Mouse (Mus musculus): Measurements from ENCODE around the gene Apold1.

The Apold1 gene

DNA sequence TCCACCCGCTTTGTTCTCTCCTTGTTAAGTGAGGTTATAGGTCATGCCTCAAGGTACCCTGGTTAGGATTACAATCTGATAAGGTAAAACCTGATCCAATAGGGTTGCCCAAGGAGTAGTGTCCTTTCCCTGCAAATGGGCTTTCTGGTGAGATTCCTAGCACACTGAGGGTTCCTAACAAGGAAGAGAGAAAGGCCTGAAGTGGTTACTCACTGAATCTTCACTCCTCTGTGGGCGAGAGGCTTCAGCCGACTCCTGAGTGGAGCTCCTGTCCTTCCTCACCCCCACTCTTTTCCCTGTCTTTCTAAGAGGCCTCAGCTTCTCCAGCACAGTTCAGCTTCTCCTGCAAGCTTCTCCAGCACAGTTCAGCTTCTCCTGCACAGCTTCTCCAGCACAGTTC lies 17.3 kb downstream of the Apold1 start:
- POLR2A ChIA-PET = interaction anchor here in 3 of 4 experiments (0.5 to 1.8 kb wide), 9 partner anchors 15 to 431 kb away, joined by 3 to 9 read pairs (median 3); partner anchors contain the start of gene Apold1 (in 1 of the 3)
- CTCF ChIA-PET = interaction anchor here (0.5 to 2.6 kb wide), 6 partner anchors 42 to 149 kb away, joined by 3 to 12 read pairs (median 4); no protein-coding TSS in a partner anchor

DNA sequence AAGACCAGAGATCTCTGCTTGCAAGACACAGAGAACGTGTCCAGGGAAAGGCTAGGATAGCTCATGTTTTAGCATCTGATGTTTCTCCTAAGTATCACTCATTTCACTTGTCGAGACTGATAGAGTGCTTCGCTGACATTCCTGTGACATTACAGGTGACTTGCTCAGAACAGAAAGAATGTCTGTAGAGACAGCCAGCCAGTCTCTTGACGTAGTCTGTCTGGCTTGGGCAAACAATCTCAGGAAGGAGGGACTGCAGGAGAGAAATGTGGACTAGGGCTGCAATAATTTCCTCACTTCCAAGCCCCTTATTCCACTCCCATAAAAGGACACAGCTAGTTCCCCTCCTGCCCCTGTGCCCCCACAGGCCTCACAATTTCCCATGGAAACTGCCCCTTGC lies 18.8 kb downstream of the Apold1 start:
- POLR2A ChIA-PET = interaction anchor here in 3 of 4 experiments (0.5 to 1.8 kb wide), 7 partner anchors 10 to 103 kb away, joined by 3 to 4 read pairs (median 3); partner anchors contain the start of genes Apold1 (in 2 of the 3) and Cdkn1b (in 1 of the 3)
- CTCF ChIA-PET = interaction anchor here in 1 of 4 experiments (1.0 kb wide), 1 partner anchor 12 kb away, joined by 3 read pairs; no protein-coding TSS in a partner anchor

DNA sequence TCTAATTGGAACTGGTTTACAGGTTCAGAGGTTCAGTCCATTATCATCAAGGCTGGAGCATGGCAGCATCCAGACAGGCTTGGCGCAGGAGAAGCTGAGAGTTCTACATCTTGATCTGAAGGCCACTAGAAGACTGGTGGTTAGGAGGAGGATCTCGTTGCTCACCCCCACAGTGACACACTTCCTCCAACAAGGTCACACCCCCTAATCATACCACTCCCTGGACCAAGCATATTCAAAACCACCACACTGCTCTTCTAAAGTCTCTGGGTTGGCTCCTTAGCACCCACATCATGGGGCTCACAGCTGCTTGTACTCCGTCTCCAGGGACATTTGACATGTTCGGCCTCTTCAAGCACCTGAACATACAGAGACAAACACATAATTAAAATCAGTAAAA lies 20.5 kb downstream of the Apold1 start:
- ChIA-PET CTCF (no interaction called here), POLR2A (no interaction called here)

DNA sequence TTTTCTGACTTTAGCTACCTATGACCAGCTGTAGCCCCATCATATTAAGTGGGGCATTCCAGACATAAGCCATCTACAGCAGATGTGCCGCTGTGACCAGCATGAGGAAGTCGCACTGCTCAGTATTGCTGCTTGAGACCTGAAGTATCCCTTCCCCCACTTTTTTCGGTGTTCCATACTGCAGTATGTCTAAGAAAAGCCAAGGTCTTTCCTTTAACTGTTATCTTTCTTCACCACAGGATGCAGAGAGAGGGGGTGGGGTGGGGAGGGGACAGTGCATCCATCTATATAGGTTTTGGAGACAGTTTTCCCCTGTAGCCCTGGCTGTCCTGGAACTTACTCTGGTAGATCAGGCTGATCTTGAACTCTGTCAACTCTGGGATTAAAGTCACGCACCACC lies 24.9 kb downstream of the Apold1 start:
- ChIA-PET CTCF (interaction anchor here in 1 of 4 experiments (1.0 to 1.4 kb wide), 2 partner anchors 9 to 138 kb away, joined by 3 to 5 read pairs; no protein-coding TSS in a partner anchor), POLR2A (no interaction called here)

DNA sequence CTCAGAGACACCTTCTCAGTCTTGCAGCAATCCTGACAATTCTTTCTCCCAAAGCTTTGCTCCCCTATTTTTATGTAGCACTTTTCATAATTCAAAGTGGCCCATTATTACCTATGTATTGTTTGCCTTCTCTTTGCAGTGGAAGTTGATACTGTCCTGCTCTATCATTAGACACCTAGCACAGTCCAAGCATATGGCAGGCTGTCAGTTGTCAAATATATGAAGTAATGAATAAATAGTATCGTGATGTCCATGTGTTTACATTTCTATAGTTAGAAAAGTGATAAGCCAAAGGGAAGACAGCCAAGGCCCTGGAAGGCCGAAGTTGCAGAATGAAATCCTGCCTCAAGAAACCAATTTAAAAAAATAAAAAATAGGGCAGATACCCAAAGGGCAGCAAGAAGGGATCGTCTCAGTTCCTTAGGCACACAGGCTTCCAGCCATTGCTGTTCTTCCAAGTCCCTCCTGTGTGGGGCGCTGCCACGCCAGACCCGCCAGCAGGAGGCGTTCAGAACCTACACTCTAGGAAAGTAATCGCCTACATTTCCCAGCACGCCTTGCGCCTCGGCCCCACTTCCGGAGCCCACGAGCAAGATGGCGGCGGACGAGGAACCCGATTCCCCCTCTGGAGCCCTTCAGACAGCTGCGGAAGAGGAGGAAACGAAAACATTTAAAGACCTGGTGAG lies 29.7 kb downstream of the Apold1 start, which contains the start of gene Ddx47:
Ddx47 (plus strand) TSS at position 565 of the 686 bp plus-strand sequence.
- POLR2A ChIA-PET = interaction anchor here in 3 of 4 experiments (0.6 to 7.1 kb wide), 17 partner anchors 11 to 1480 kb away, joined by 3 to 51 read pairs (median 4); partner anchors contain the start of gene Apold1 (in 1 of the 3)
- CTCF ChIA-PET = interaction anchor here (0.6 to 2.0 kb wide), 15 partner anchors 11 to 386 kb away, joined by 3 to 9 read pairs (median 4); partner anchors contain the start of gene Apold1 (in 1 of the 4)

DNA sequence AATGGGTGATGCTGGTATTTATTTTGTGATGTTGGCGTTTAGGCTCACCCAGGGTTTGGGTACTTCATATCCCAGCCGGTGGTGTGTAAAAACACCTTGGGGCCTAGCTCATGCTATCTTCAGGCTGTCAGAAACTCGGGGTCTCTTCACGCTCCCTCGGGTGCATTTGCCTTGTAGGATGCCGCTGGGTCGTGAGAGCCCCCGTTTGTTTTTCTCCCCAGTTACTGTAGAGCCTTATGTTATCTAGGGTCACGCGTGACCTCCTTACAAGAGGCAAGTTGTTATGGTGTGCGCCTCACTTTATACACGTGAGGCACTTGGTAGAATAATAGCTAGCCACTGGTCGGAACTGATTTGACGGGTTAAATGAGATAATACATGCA lies 30.2 kb downstream of the Apold1 start:
- POLR2A ChIA-PET = interaction anchor here in 2 of 4 experiments (0.6 to 7.1 kb wide), 18 partner anchors 10 to 1479 kb away, joined by 3 to 51 read pairs (median 4); partner anchors contain the start of gene Apold1 (in 1 of the 2)

DNA sequence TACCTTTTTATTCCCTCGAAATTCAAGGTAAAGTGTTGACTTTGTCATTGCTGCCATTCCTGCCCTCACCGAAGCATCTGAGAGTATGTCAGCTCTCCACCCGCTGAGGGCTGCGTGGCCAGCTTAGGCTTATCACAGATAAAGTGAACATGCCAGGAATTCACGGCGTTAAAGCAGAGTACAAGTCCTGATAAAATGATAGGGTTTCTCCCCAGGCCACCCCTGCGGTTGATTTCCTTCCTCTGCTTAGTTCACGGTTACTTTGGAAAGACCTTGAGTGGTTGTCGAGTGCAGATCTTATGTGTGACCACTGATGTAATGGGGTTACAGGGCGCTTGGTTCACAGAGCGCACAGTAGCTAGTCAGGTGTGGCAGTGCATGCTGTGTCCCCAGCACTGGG lies 35.7 kb downstream of the Apold1 start:
- POLR2A ChIA-PET = interaction anchor here in 2 of 4 experiments (0.8 to 7.1 kb wide), 5 partner anchors 9 to 62 kb away, joined by 3 to 51 read pairs (median 4); no protein-coding TSS in a partner anchor
- CTCF ChIA-PET = interaction anchor here in 2 of 4 experiments (0.7 to 1.2 kb wide), 2 partner anchors 9 to 51 kb away, joined by 3 read pairs; no protein-coding TSS in a partner anchor

More for the DNA sequence above, 30.2 kb downstream of the Apold1 start:
- CTCF ChIA-PET = interaction anchor here (0.6 to 2.0 kb wide), 18 partner anchors 10 to 386 kb away, joined by 3 to 9 read pairs (median 3); partner anchors contain the start of gene Apold1 (in 1 of the 4)

DNA sequence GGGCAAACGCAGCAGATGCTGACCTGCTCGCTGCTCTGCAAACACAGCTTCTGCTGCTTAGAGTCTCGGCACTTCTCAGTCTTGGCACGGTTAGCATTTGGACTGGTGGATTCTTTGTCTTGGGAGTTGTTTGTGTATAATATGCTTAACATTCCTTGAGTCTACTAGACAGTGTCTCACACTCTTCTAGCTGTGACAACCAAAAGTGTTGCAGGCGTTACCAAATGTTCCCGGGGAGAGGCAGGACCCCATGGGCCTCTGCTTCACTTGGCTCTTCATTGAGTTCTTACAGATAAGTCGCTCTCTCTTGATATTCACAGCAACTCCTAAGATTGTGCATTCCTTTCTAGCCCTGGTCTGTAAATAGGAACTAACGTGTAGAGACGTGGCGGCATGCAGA lies 38.0 kb downstream of the Apold1 start:
- POLR2A ChIA-PET = interaction anchor here in 1 of 4 experiments (0.6 kb wide), 1 partner anchor 220 kb away, joined by 4 read pairs; no protein-coding TSS in a partner anchor
- CTCF ChIA-PET = interaction anchor here in 2 of 4 experiments (0.6 kb wide), 2 partner anchors 24 to 73 kb away, joined by 3 to 6 read pairs; no protein-coding TSS in a partner anchor

DNA sequence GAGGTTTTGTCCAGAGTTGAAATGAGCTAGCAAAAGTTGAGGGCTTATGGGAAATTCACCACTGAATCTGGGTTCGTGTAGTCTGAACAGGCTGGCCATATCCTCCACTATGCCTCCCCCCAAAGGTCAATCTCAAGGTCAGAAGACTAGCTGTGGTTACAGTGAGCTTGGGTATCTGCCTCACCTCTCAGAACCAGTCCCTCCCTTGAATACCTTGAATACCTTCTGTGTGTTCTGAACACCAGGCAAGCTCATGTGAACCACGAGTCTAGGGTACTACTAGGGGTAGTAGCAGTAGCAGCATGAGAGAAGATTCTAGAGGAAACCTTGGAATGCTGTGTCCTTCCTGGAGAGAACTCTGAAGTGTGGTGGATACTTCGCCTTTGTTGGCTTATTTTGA lies 40.1 kb downstream of the Apold1 start:
- ChIA-PET POLR2A (interaction anchor here (0.6 to 10.1 kb wide), 12 partner anchors 8 to 124 kb away, joined by 3 to 115 read pairs (median 4); partner anchors contain the start of gene Ddx47 (in 1 of the 4)), CTCF (interaction anchor here in 1 of 4 experiments (0.6 to 1.3 kb wide), 3 partner anchors 10 to 123 kb away, joined by 3 to 4 read pairs (median 3); partner anchors contain the start of gene Ddx47)

DNA sequence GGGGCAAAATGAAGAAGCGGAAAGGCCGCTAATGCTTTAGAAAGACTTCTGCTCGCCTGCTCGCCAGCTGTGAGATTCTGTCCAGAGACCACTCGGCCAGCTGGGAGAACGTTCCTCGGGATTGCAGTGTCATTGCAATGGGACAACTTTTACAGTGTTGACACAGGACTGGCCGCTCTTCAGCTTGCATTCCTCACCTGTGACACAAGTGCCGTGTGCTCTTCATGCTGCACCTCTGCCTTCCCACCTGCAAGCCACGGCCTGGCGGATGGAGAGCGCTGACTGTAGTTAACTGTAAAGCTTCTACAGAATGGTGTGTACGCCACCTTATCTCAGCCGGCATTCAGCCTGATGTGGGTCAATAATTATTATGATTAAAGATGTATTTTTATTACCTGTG lies 41.9 kb downstream of the Apold1 start:
- POLR2A ChIA-PET = interaction anchor here in 2 of 4 experiments (0.8 to 10.1 kb wide), 7 partner anchors 9 to 95 kb away, joined by 3 to 115 read pairs (median 6); partner anchors contain the start of gene Ddx47 (in 1 of the 2)

DNA sequence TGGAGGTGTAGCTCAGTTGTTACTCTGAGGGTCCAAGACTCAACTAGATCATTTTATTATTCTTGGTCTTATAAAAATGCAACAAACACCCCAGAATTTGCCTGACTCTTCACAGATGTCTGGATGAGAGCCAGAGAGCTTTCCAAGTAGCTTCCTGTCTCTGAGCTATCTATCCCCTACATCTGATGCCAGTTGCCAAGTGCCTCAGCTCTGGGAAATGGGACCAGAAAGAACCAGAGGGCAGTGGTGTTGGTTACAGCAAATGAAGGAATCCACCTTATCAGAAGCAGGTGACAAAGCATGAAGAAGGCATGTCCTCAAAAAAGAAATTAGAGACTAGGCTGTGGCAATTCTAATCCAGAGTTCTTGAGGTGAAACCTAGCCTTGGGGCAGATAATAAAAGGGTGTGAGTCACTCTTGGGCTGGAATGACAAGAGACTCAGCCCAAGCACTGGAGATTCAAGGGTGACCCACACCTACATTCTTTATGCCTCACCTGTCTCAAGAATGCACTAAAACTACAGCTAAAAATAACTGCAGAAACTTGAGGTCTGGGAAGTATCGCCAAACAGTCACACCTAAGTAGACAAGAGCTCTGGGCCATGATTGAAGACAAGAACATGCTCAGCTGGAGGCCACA lies 43.4 kb downstream of the Apold1 start:
- CTCF ChIA-PET = interaction anchor here in 3 of 4 experiments (0.6 to 3.4 kb wide), 10 partner anchors 13 to 120 kb away, joined by 3 to 33 read pairs (median 6); partner anchors contain the start of gene Ddx47 (in 1 of the 3)
- POLR2A ChIA-PET = interaction anchor here in 3 of 4 experiments (0.6 to 10.1 kb wide), 18 partner anchors 9 to 120 kb away, joined by 3 to 115 read pairs (median 5); partner anchors contain the start of gene Ddx47 (in 2 of the 3)

More for the DNA sequence above, 41.9 kb downstream of the Apold1 start:
- CTCF ChIA-PET = interaction anchor here in 3 of 4 experiments (0.5 to 1.4 kb wide), 4 partner anchors 12 to 121 kb away, joined by 3 to 7 read pairs (median 4); partner anchors contain the start of gene Ddx47 (in 1 of the 3)

DNA sequence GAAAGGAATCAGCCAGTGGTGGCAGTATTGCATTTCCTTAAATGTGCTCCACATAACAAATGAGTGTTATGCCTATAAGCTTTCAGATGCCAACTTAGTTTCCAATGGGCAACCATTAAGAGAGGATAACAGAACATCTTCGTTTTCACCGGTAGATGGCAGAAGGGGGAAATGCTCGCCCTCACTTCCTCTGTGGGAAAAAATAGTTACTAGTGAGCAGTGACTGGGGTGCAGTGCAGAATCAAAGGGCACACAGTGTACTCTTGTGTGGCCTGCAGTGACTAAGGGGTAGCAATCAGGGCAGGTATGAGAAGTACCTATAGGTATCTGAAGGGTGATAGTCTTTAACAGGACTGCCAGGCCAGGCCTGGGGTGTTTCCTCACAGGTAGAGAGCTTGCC lies 44.7 kb downstream of the Apold1 start:
- ChIA-PET POLR2A (interaction anchor here in 3 of 4 experiments (0.6 to 10.1 kb wide), 19 partner anchors 12 to 467 kb away, joined by 3 to 115 read pairs (median 4); partner anchors contain the start of gene Ddx47 (in 2 of the 3)), CTCF (interaction anchor here (0.6 to 3.4 kb wide), 27 partner anchors 9 to 160 kb away, joined by 3 to 33 read pairs (median 4); partner anchors contain the start of gene Ddx47 (in 2 of the 4))

DNA sequence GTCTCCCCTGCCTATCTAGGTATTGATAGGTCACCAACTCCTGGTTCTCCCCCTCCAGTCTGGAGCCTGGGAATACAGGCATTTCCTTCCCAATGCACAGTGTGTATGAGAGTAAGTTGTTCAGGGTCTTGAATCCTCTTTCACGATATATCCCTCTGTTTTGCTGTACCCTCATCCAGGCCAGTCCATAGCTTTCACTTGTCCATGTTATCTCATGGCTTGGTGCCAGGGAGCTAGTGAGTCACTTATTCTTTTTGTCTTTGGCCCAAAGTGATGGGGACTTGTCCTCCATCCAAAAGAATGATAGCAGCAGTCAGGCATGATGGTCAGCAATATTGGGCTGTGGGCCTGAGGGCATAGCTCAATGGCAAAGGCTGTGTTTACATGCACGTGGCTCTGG lies 45.2 kb downstream of the Apold1 start:
- POLR2A ChIA-PET = interaction anchor here in 3 of 4 experiments (0.6 to 10.1 kb wide), 18 partner anchors 11 to 467 kb away, joined by 3 to 115 read pairs (median 4); partner anchors contain the start of gene Ddx47 (in 2 of the 3)
- CTCF ChIA-PET = interaction anchor here in 3 of 4 experiments (0.6 to 3.4 kb wide), 19 partner anchors 13 to 161 kb away, joined by 3 to 33 read pairs (median 4); no protein-coding TSS in a partner anchor

DNA sequence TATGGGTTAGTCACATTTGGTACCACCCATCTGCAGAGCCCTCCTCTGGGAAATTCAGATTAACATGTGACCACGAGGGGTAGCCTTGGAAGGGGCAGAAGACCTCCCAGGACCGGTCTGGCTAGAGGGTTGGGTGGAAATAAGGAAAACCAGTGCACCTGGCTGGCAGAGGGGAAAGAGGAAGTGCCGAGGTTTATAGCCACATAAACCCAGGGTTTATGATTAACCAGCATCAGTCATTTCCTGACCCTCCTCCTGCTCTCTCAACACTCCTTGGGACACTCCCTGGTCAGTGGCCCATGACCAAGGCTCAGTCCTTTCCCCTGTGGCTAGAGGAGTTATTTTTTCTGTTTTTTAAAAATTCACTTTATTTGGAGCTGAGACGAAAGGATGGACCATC lies 47.7 kb downstream of the Apold1 start:
- ChIA-PET CTCF (no interaction called here), POLR2A (interaction anchor here in 2 of 4 experiments (0.5 to 10.1 kb wide), 6 partner anchors 11 to 109 kb away, joined by 3 to 115 read pairs (median 6); partner anchors contain the start of gene Ddx47 (in 1 of the 2))
